Mouse (Mus musculus): ENCODE measurements at regions not wholly inside any gene's neighbourhood (a gene's known extent, or its start where the extent isn't known, plus 50 kb on each side); places are given as distances from the start of the nearest gene placed in this dataset.

- no peak overlapping the region for H3K9ac ChIP-seq (replicated peaks; ENCODE audit: low read length)
- TF ChIP-seq CTCF (IDR thresholded peaks at IDR 0.05; ENCODE audit: low read depth), result no peak
- ATAC-seq (no peak), DNase-seq (ENCODE audit: low spot score) (no peak)
- no peaks in the 10 kb centered on the region for H3K9me3 ChIP-seq (ENCODE audit: low read length)
- no peaks in the 10 kb centered on the region for H3K36me3 ChIP-seq (ENCODE audit: insufficient read depth, low read length)
- peaks cover 8% of the 10 kb centered on the region; the same call in 1 of the 2 replicates for H3K4me1 ChIP-seq (ENCODE audit: insufficient read depth, low read length)
- H3K27ac ChIP-seq, result no peak overlapping the region
- H3K4me3 ChIP-seq (ENCODE audit: low read length), result no peak overlapping the region
- WGBS, result 80% methylated on average over 4 of the region's 4 CpGs
- H3K27me3 ChIP-seq (ENCODE audit: insufficient read depth, low read length), result no peaks in the 10 kb centered on the region
- H3K4me2 ChIP-seq (ENCODE audit: low read depth, low read length), result no peak overlapping the region
These were observed 77.0 kb downstream of the Irs2 start for GRCm38 (mm10) chr8:10931266-10931665.

- DNase-seq (ENCODE audit: low spot score) (peak; percentile 46), ATAC-seq (no peak)
- no peak for TF ChIP-seq CTCF (IDR thresholded peaks at IDR 0.05; ENCODE audit: low read depth)
- Histone ChIP-seq H3K27me3 (ENCODE audit: insufficient read depth, low read length) (no peaks in the 10 kb centered on the region), H3K4me2 (ENCODE audit: low read depth, low read length) (peak overlapping the region; percentile 14; the same call in 1 of the 2 replicates), H3K27ac (peak overlapping the region; percentile 49; the same call in 1 of the 2 replicates), H3K4me1 (ENCODE audit: insufficient read depth, low read length) (peaks cover 21% of the 10 kb centered on the region), H3K9me3 (ENCODE audit: low read length) (no peaks in the 10 kb centered on the region), H3K36me3 (ENCODE audit: insufficient read depth, low read length) (no peaks in the 10 kb centered on the region), H3K4me3 (ENCODE audit: low read length) (no peak overlapping the region), H3K9ac (replicated peaks; ENCODE audit: low read length) (no peak overlapping the region)
- WGBS, result 52% methylated on average over 3 of the region's 3 CpGs
These were observed 79.4 kb downstream of the Irs2 start for GRCm38 (mm10) chr8:10928836-10929235.

- Histone ChIP-seq H3K9me3 (ENCODE audit: low read length) (no peaks in the 10 kb centered on the region), H3K27ac (peak overlapping the region; percentile 49; the same call in 1 of the 2 replicates), H3K9ac (replicated peaks; ENCODE audit: low read length) (no peak overlapping the region), H3K27me3 (ENCODE audit: insufficient read depth, low read length) (no peaks in the 10 kb centered on the region), H3K4me2 (ENCODE audit: low read depth, low read length) (peak overlapping the region; percentile 14; the same call in 1 of the 2 replicates), H3K36me3 (ENCODE audit: insufficient read depth, low read length) (no peaks in the 10 kb centered on the region), H3K4me1 (ENCODE audit: insufficient read depth, low read length) (peaks cover 21% of the 10 kb centered on the region), H3K4me3 (ENCODE audit: low read length) (no peak overlapping the region)
- no peak for TF ChIP-seq CTCF (IDR thresholded peaks at IDR 0.05; ENCODE audit: low read depth)
- peak; percentile 86 for DNase-seq (ENCODE audit: low spot score)
- 20% methylated on average over 17 of the region's 17 CpGs for WGBS
- ATAC-seq, result peak; percentile 86
These were observed 79.9 kb downstream of the Irs2 start for GRCm38 (mm10) chr8:10928342-10928794.

- H3K27ac ChIP-seq, result no peak overlapping the region; the same call in 1 of the 2 replicates
- WGBS, result 48% methylated on average over 3 of the region's 3 CpGs
- TF ChIP-seq CTCF (IDR thresholded peaks at IDR 0.05; ENCODE audit: low read depth), result no peak
These were observed 81.1 kb downstream of the Irs2 start for GRCm38 (mm10) chr8:10927187-10927586.

GRCm38 (mm10) chr8:10926518-10926915 lies 81.7 kb downstream of the Irs2 start:
- no peak overlapping the region for H3K9ac ChIP-seq (replicated peaks; ENCODE audit: low read length)

More at GRCm38 (mm10) chr8:10927187-10927586, 81.1 kb downstream of the Irs2 start:
- no peaks in the 10 kb centered on the region for H3K27me3 ChIP-seq (ENCODE audit: insufficient read depth, low read length)
- DNase-seq (ENCODE audit: low spot score) (no peak), ATAC-seq (no peak)
- no peak overlapping the region for H3K4me3 ChIP-seq (ENCODE audit: low read length)
- no peak overlapping the region for H3K9ac ChIP-seq (replicated peaks; ENCODE audit: low read length)
- H3K4me1 ChIP-seq (ENCODE audit: insufficient read depth, low read length), result peaks cover 21% of the 10 kb centered on the region
- H3K36me3 ChIP-seq (ENCODE audit: insufficient read depth, low read length), result no peaks in the 10 kb centered on the region
- H3K9me3 ChIP-seq (ENCODE audit: low read length), result no peaks in the 10 kb centered on the region
- no peak overlapping the region for H3K4me2 ChIP-seq (ENCODE audit: low read depth, low read length)

GRCm38 (mm10) chr8:10925582-10926517 lies 82.4 kb downstream of the Irs2 start:
- Histone ChIP-seq H3K27ac (peak overlapping the region; percentile 67), H3K9me3 (ENCODE audit: low read length) (no peaks in the 10 kb centered on the region), H3K9ac (replicated peaks; ENCODE audit: low read length) (no peak overlapping the region), H3K4me3 (ENCODE audit: low read length) (no peak overlapping the region), H3K4me2 (ENCODE audit: low read depth, low read length) (no peak overlapping the region), H3K27me3 (ENCODE audit: insufficient read depth, low read length) (no peaks in the 10 kb centered on the region), H3K4me1 (ENCODE audit: insufficient read depth, low read length) (peaks cover 30% of the 10 kb centered on the region), H3K36me3 (ENCODE audit: insufficient read depth, low read length) (no peaks in the 10 kb centered on the region)
- no peak for ATAC-seq
- WGBS, result 13% methylated on average over 18 of the region's 18 CpGs
- no peak for TF ChIP-seq CTCF (IDR thresholded peaks at IDR 0.05; ENCODE audit: low read depth)
- DNase-seq (ENCODE audit: low spot score), result peak; percentile 40

More at GRCm38 (mm10) chr8:10926518-10926915, 81.7 kb downstream of the Irs2 start:
- ATAC-seq (no peak), DNase-seq (ENCODE audit: low spot score) (peak; percentile 38)
- peaks cover 28% of the 10 kb centered on the region for H3K4me1 ChIP-seq (ENCODE audit: insufficient read depth, low read length)
- no peaks in the 10 kb centered on the region for H3K9me3 ChIP-seq (ENCODE audit: low read length)
- H3K27me3 ChIP-seq (ENCODE audit: insufficient read depth, low read length), result no peaks in the 10 kb centered on the region
- TF ChIP-seq CTCF (IDR thresholded peaks at IDR 0.05; ENCODE audit: low read depth), result 0 out of 2 replicates have a peak, but pooled peaks have one; percentile 30
- H3K36me3 ChIP-seq (ENCODE audit: insufficient read depth, low read length), result no peaks in the 10 kb centered on the region
- H3K4me3 ChIP-seq (ENCODE audit: low read length), result no peak overlapping the region
- no peak overlapping the region; the same call in 1 of the 2 replicates for H3K27ac ChIP-seq
- H3K4me2 ChIP-seq (ENCODE audit: low read depth, low read length), result no peak overlapping the region
